Mouse (Mus musculus): ENCODE data around the gene Ttyh1. TPM values are rescaled to one million over a fixed set of nuclear protein-coding genes. Genes with fewer than 3 reads are reported as not detected.

Gene Ttyh1
- total and polyA plus RNA-seq, 3 experiments = 0.08 to 0.17 TPM; not detected in 1

DNA sequence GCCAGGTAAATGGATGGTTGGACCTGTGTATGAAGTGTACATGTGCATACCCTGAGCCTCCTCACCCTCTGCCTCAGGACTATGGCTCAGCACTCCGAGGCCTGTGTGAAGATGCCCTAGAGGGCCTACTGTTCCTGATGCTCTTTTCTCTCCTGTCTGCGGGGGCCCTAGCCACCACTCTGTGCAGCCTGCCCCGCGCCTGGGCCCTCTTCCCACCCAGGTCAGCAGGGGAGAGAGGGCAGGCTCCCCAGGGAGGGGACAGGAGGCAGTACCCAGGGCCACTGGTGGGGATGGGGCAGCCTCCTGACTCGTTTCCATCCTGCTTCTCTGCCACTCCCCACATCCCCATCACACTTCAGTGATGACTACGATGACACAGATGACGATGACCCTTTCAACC, 13.8 kb downstream of the Ttyh1 start:
- H3K36me3 ChIP-seq (replicated peaks in 1 of 2; ENCODE audit: control insufficient read depth in 1 of 2, insufficient read depth in 1 of 2, low read length in 1 of 2) = peaks cover 0 to 42% of the 10 kb centered on the region in 2 experiments
- no peak overlapping the region for H3K4me2 ChIP-seq (ENCODE audit: insufficient read depth, low read depth, poor library complexity, severe bottlenecking)
- no peaks in the 10 kb centered on the region for H3K9me3 ChIP-seq (replicated peaks; ENCODE audit: low read length)
- no peak for DNase-seq (ENCODE audit: extremely low read depth)
- TF ChIP-seq SMC3 (IDR thresholded peaks at IDR 0.05; ENCODE audit: low read depth, low read length) (no peak), ZNF384 (IDR thresholded peaks at IDR 0.05; ENCODE audit: low read depth, low read length) (no peak), MXI1 (IDR thresholded peaks at IDR 0.05; ENCODE audit: low read depth, low read length) (no peak), GABPA (IDR thresholded peaks at IDR 0.05; ENCODE audit: insufficient replicate concordance, low read depth, low read length) (no peak), EP300 (IDR thresholded peaks at IDR 0.05; ENCODE audit: low read length) (no peak), TBP (conservative IDR thresholded peaks at IDR 0.05; ENCODE audit: low read depth, low read length) (no peak), RCOR1 (conservative IDR thresholded peaks at IDR 0.05; ENCODE audit: low read depth, low read length) (no peak), RAD21 (IDR thresholded peaks at IDR 0.05; ENCODE audit: low read depth, low read length) (no peak), SIN3A (IDR thresholded peaks at IDR 0.05; ENCODE audit: low read length) (no peak), KAT2A (IDR thresholded peaks at IDR 0.05; ENCODE audit: insufficient replicate concordance, low read length) (no peak), ZC3H11A (IDR thresholded peaks at IDR 0.05; ENCODE audit: low read depth, low read length) (no peak), ETS1 (conservative IDR thresholded peaks at IDR 0.05; ENCODE audit: low read depth, low read length) (no peak), BHLHE40 (IDR thresholded peaks at IDR 0.05; ENCODE audit: low read depth, low read length) (no peak), CTCF (conservative IDR thresholded peaks at IDR 0.05 in 1 of 2, IDR thresholded peaks at IDR 0.05 in 1 of 2; ENCODE audit: low read depth in 2 of 2, low read length in 2 of 2) (no peak), MEF2A (IDR thresholded peaks at IDR 0.05; ENCODE audit: borderline replicate concordance, low read depth, low read length) (no peak), PAX5 (IDR thresholded peaks at IDR 0.05; ENCODE audit: low read length) (no peak), E2F4 (IDR thresholded peaks at IDR 0.05; ENCODE audit: insufficient replicate concordance, low read depth, low read length) (no peak)
- peaks cover 0 to 27% of the 10 kb centered on the region in 2 experiments; a peak in 3 of 4 replicates for H3K4me1 ChIP-seq (ENCODE audit: control insufficient read depth in 1 of 2, insufficient read depth in 2 of 2)
- H3K79me2 ChIP-seq (replicated peaks; ENCODE audit: control insufficient read depth, extremely low read depth, insufficient read depth, poor library complexity, severe bottlenecking) = peaks cover 7% of the 10 kb centered on the region
- in situ Hi-C loops (cut with MboI; ENCODE audit: low pct_ligation_motif_present, low pct_unique_long_range_greater_than_20kb, low sequenced_read_pairs) = no loop called here
- H3K27ac ChIP-seq (ENCODE audit: insufficient read depth, low read depth) = no peak overlapping the region
- H3K9ac ChIP-seq (ENCODE audit: insufficient read depth, low read depth) = no peak overlapping the region
- dilution Hi-C loops (cut with MboI; ENCODE audit: extremely low pct_ligation_motif_present, extremely low pct_unique_long_range_greater_than_20kb, low sequenced_read_pairs) = no loop called here
- H3K27me3 ChIP-seq (replicated peaks) = no peaks in the 10 kb centered on the region
- H3K4me3 ChIP-seq (replicated peaks in 1 of 3; ENCODE audit: low read depth in 2 of 3, low read length in 2 of 3, poor library complexity in 1 of 3) = no peak overlapping the region

DNA sequence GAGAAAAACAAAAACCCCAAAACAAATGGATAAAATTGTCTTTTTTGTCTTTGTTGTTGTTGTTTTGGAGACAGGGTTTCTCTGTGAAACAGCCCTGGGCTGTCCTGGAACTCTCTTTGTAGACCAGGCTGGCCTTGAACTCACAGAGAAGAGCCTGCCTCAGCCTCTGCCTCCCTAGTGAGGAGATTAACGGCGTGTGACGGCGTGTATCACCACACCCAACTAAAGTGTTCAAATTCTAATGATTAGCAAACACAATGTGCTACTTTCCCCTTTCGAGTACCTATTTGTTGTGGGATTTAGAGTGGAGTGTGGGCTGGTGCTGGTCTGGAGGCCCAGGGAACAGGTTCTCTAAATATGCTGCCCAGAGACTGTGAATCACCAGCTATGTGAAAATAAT, 15.7 kb downstream of the Ttyh1 start:
- Histone ChIP-seq H3K4me1 (ENCODE audit: control insufficient read depth in 1 of 2, insufficient read depth in 2 of 2) (peaks cover 6 to 44% of the 10 kb centered on the region in 2 experiments), H3K4me2 (ENCODE audit: insufficient read depth, low read depth, poor library complexity, severe bottlenecking) (no peak overlapping the region), H3K9ac (ENCODE audit: insufficient read depth, low read depth) (no peak overlapping the region), H3K36me3 (replicated peaks in 1 of 2; ENCODE audit: control insufficient read depth in 1 of 2, insufficient read depth in 1 of 2, low read length in 1 of 2) (peaks cover 13 to 57% of the 10 kb centered on the region in 2 experiments), H3K4me3 (replicated peaks in 1 of 3; ENCODE audit: low read depth in 2 of 3, low read length in 2 of 3, poor library complexity in 1 of 3) (no peak overlapping the region), H3K27me3 (replicated peaks) (no peaks in the 10 kb centered on the region), H3K27ac (ENCODE audit: insufficient read depth, low read depth) (no peak overlapping the region), H3K9me3 (replicated peaks; ENCODE audit: low read length) (no peaks in the 10 kb centered on the region), H3K79me2 (replicated peaks; ENCODE audit: control insufficient read depth, extremely low read depth, insufficient read depth, poor library complexity, severe bottlenecking) (peaks cover 23% of the 10 kb centered on the region)
- dilution Hi-C loops (cut with MboI; ENCODE audit: extremely low pct_ligation_motif_present, extremely low pct_unique_long_range_greater_than_20kb, low sequenced_read_pairs) (no loop called here), in situ Hi-C loops (cut with MboI; ENCODE audit: low pct_ligation_motif_present, low pct_unique_long_range_greater_than_20kb, low sequenced_read_pairs) (no loop called here)
- TF ChIP-seq TBP (conservative IDR thresholded peaks at IDR 0.05; ENCODE audit: low read depth, low read length) (no peak), HCFC1 (IDR thresholded peaks at IDR 0.05; ENCODE audit: low read depth, low read length) (no peak), CHD2 (IDR thresholded peaks at IDR 0.05; ENCODE audit: low read length) (no peak), SMC3 (IDR thresholded peaks at IDR 0.05; ENCODE audit: low read depth, low read length) (no peak), MYC (IDR thresholded peaks at IDR 0.05; ENCODE audit: low read depth, low read length) (no peak), BHLHE40 (IDR thresholded peaks at IDR 0.05; ENCODE audit: low read depth, low read length) (no peak), PAX5 (IDR thresholded peaks at IDR 0.05; ENCODE audit: low read length) (no peak)
- DNase-seq (ENCODE audit: extremely low read depth) = no peak
